Mouse (Mus musculus) thymus, postnatal 10 days (tissue): ENCODE data around the gene Abcd3.
"Not testable (repeated sequence)": the region's sequence is repeated elsewhere in the genome, so short reads cannot be mapped to it uniquely, and the experiment has no call there.

ENCODE experiments used
- DNase-seq, 2 experiments: peaks; one replicate each; pipeline ENCODE4 v3.0.0; 2021; ENCODE audit warnings: low spot score in 2 of 2

Abcd3 gene

DNA sequence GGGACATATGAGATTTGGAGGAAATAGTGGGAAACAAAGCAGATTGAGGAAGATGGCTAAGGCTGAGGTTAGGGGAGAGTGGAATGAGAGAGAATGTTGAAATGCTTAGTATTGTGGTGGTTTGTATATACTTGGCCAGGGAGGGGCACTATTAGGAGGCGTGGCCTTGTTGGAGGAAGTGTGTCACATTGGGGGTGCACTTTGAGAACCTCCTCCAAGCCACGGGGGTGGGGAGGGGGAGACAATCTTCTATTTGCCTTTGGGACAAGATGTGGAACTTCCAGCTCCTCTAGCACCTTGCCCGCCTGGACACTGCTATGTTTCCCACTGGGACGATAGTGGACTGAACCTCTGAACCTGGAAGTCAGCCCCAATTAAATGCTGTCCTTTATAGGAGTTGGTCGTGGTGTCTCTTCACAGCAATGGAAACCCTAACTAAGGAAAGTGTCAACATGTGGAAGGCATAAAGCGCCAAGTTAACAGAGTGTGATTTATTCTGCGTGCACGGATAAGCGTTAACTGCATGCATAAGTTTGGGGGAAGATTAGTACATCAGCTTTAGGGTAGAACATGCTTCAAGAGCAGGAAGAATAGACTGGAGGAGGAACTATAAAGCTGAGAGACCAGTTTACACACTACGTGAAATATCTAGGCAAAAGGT lies 3.8 kb upstream of the Abcd3 start:
- DNase-seq, result no peak

DNA sequence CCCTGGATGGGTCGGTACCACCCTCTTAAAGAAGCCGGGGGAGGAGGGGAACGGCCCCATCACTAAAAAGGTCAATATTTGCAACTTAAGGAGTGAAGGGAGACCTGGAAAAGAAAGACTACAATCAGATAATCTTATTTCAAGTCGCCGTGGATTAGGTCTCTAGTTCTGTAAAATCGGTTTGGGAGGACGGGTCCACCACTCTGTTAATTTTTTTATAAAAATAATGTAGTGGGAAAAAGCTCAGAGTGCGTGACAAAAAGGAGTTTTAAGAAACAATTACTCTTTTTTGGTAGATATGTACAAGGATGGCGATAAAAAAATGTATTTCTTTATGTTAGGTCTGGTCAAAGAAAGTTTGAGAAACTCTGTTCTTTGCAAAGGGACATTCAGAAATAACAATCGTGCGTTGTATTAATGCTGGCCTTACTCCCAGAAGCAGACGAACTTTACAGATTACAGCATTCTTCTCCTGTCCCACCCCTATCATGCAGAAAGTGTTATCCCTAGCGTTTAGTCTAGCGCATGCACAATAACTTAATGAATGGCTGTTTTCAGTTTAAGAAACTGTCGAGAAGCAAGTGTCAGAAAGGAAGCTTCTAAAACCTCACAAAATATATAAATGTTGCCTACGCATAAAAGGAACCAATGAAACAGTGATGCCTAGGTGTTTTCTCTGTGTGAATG lies 590 bp upstream of the Abcd3 start:
- DNase-seq, result no peak

DNA sequence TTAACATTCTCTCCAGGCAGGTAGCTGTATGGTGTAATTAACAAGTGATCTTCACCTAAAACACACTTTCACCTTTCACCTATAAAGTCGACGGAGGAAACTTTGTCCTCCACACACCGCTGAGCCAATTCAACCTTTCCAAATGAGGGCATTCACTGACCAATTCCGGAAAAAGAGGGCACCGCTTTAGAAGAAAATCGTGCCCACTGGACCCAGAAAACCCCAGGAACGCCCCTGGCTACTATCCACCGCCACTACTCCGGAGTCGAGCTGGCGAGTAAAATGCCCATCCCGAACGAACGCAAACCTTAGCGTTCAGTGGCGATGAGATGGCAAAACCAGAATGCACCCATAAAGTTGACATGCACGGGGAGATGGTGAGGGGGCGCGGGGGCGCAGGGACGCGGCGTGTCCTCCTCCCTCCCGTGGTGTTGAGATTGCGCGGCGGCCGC lies 663 bp downstream of the Abcd3 start:
- no peak for DNase-seq

DNA sequence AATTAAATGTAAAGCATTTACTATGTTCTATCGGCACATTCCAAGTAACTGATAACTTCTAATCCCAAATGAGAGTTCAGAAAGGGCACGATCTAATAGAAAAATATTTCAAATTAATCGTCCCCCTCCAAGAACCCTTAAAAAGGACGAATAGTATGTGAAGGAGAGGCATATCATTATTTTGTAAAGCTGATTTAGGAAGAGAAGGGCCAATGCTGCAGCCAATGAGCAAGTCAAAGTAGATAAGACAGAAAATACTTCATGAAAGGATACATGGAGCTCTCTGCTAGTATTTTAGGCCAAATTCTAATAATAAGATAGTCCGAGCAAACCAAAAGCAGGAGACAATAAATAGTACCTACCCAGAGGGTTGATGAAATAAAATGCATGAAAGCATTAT lies 1.3 kb downstream of the Abcd3 start:
- DNase-seq, result no peak

DNA sequence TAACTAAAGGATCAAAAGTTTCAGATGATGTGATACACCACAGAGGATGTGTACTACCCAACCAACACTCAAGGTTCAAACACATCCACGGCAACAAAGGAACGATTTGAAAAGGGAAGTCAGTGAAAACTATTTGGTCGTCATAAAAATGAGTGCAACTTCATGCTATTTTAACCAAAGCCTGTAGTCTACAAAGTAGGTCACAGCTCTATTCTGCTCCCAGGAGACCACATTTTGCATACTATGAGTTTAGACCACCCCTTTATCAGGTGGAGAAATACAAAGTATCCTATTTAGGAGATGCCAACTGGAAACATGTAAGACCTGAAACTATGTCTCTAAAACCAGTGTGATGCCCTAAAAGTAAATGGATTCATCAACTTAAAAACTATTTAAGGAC lies 6.9 kb downstream of the Abcd3 start:
- no peak for DNase-seq

DNA sequence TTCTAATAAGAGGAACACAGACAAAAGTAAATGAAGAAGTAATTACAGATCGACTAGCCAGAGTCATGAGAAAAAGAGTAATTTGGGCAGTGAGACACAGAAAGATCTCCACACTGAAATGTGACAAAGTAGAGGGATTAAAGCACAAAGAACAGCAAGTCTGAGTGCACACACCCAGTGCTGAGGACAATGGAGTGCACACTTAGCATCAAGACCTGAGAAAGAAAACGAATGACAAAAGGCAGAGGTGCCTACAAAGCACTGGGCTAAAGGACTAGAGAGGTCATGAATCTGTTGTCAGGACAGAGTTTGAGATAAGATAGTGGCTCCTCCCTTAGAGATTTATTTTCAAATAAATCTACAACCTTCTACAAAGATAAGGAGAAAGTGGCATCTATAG lies 20.9 kb downstream of the Abcd3 start:
- DNase-seq, result no peak

DNA sequence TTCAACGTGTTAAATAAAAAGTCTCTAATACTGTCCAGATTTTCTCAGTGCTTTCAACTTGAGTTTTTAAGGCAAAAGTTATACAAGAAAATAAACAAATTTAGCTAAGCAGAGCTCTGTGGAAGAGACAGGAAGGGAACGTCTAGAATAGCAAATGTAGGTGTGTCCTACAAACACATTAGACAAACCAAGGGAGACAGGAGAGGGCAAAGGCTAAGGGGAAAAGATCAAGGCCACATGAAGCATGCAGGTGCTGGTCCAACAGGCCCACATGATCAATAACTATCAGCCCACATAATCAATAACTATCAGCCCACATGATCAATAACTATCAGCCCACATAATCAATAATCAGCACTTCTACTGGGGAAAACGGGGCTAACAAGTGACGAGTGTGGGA lies 22.9 kb downstream of the Abcd3 start:
- DNase-seq, result no peak

DNA sequence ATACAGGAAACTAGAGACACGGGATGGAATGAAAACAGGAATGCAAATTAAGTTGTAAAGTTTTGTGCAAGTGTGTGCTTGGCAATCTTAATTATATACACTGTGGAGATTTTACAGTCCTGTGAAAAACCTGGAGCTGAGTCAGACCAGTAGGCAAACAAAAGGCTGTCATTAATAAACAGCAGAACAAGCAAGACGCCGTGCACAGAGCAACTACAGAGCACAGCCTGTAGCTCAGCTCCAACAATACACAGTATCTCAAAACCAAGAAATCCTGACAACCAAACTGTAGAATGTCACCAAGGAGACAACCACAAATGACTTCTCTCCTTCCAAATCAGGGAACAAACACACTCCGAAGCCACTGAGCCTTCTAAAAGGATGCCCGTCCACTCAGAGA lies 24.7 kb downstream of the Abcd3 start:
- DNase-seq, result no peak

DNA sequence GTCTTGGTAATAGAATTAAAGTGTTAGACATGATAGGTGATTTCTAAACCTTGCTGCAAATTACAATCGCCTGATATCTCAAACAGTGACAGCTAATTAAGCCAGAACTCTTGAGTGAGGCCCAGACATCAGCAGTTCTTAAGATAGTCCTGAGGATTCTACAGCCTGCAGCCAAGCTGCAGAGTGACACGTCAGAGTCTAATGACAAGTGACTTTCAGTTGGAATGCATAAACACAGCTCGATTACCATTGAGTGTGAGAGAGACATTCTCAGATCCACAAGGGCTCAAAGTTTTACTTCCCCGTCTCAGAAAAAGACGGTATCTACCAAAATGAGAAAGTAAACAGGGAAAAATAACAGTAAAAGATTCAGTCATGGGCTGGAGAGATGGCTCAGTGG lies 25.3 kb downstream of the Abcd3 start:
- DNase-seq, result no peak

DNA sequence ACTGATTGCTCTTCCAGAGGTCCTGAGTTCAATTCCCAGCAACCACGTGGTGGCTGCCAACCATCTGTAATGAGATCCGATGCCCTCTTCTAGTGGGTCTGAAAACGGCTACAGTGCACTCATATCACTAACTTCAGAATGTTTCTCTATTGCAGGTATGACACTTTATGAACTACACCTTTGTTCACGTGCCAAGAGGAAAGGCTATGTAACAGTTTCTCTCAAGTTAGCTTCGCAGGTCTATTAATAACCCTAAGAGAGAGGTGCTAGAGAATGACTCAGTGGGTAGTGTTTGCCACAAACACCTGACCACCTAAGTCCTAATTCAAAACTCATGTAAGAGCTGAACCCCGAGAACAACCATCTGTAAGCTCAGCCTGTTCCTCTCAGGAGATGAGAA lies 32.1 kb downstream of the Abcd3 start:
- no peak for DNase-seq

DNA sequence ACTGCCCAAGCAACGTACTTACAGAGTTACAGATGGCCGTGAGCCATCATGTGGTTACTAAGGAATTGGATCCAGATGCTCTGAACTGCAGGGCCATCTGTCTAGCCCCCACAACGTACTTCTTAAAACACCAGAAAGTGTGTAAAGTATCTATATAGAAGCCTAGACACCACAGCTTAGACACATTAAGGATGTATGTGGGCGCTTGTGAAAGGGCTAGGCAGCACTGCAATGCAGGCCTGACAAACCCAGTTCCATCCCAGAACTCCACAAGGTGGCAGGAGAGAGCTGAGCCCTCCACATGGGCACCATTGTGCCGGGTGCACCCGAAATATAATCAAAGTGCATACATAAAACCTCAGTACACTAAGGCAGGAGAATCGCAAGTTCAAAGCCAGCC lies 37.2 kb downstream of the Abcd3 start:
- DNase-seq, result peak; percentile 16 to 46

DNA sequence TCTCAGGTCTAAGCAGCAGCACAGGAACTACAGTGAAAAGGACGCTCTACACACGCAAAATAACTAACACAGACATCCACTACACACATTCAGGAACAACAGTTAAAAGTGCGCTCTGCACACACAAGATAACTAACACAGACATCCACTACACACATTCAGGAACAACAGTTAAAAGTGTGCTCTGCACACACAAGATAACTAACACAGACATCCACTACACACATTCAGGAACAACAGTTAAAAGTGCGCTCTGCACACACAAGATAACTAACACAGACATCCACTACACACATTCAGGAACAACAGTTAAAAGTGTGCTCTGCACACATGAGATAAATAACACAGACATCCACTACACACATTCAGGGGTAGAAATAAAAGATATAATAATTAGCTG lies 41.8 kb downstream of the Abcd3 start:
- DNase-seq, result not testable (repeated sequence)

DNA sequence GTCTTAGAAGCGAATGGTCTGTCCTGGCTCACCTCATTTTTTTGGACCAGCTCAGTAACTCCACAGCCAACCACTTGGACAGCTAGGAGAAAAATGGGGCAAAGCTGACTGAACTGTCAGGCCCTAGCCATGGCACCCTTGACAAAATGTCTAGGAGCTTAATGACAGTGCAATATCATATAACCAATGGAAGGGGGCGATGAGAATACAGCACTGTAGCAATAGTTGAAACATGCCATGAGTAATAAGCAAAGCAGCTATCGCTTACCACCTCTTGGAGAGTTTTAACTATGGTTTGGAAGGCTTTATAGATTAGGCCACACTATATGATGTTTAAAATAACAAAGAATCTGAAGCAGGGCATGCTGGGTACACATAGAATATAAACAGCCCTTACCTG lies 46.3 kb downstream of the Abcd3 start:
- DNase-seq, result no peak

DNA sequence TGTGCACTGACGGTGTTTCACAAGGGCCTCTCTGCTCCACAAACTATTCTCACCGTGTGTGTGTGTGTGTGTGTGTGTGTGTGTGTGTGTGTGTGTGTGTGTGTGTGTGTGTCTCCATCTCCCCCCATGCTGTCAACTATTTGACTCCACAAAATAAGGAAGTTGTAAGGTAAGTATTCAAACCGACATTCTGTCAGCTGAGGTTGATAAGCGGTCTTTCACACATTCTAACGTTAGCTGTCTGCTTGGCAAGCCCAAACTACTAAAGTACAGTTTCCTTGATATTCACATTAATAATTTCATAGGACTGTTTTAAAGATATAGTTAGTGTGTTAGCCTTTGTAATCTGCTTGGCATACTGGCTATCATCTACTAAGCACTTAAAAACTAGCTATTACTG lies 48.3 kb downstream of the Abcd3 start:
- no peak for DNase-seq

DNA sequence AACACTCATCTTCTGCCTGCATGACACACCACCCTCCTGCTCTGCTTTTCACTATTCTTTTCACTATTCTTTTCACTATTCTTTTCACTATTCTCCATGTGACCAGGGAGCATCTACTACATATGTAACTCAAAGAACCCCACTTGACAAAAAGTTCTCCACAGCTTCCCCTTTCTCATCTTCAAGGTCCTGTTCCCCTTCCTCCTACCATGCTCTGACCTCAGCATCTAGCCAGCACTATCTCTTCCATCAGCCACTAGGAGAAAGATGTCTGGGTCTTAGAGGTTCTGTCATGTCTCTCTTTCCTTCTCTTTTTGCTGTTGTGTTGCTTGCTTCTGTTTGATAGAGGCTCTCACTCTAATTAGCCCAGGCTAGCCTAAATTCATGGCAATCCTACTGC lies 49.1 kb downstream of the Abcd3 start:
- DNase-seq, result no peak

DNA sequence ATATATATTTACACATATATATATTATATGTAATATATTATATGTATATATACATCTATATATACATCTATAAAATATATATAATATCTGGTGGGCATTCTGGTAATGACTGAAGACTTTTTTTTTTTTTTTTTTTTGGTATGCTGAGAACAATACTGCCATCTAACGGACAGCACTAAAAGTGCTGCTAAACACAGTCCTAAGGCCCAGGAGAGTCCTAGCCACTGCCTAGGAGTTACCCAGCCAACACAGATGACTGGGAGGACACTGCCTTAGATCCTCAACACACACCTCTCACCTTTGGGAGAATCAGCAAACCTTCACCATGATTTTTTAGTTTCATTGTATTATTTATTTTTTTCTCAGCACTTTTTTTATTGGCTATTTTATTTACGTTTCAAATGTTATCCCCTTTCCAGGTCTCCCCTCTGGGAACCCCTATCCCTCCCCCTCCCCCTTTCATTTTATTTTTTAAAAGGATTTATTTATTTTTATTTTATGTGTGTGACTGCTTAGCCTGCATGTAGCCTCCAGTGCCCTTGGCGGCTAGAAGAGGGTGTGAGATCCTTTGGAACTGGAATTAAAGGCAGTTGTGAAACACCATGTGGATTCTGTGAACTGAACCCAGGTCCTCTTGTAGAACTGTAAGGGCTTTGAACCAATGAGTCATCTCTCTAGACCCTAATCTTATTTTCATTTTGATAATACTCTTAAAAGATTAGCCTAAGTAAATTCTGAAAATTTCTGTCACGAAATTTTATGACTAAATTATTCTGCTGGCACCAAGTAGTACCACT lies 52.8 kb downstream of the Abcd3 start:
- no peak for DNase-seq

DNA sequence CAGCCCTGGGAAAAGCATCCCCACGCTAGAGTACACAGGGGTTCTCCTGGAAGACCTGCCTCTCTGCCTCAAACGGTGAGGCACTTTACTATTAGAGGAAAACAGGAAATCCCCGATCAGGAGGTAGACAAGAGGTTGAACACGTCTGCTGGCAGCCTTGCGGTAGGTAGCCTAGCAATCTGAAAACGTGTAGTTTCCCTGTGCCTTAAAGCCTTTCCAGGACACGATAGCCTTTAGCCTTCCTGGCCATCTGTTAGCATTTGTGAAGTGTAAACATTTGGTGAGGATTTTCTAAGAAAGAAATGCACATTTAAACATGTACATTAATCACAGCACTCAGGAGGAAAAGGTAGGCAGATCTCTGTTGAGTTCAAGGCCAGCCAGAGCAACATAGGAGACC lies 56.7 kb downstream of the Abcd3 start:
- DNase-seq, result no peak

DNA sequence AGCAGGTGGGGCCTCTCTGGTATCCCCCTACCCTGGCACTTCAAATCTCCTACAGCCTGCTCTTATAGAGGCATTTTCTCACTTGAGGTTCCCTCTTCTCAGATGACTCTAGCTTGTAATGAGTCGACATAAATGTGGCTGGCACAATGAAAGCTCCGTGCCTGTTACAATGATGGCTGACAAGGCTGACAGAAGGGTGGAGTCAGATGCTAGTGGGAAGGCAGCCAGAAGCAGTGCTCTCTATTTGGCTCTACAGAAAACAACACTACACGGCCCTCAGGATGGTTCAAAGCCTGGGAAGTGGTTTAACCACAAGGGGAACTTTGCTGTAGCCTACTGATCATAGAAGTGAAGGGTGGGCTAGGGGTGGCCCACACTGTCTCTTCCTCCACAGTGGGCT lies 60.0 kb downstream of the Abcd3 start:
- no peak for DNase-seq

DNA sequence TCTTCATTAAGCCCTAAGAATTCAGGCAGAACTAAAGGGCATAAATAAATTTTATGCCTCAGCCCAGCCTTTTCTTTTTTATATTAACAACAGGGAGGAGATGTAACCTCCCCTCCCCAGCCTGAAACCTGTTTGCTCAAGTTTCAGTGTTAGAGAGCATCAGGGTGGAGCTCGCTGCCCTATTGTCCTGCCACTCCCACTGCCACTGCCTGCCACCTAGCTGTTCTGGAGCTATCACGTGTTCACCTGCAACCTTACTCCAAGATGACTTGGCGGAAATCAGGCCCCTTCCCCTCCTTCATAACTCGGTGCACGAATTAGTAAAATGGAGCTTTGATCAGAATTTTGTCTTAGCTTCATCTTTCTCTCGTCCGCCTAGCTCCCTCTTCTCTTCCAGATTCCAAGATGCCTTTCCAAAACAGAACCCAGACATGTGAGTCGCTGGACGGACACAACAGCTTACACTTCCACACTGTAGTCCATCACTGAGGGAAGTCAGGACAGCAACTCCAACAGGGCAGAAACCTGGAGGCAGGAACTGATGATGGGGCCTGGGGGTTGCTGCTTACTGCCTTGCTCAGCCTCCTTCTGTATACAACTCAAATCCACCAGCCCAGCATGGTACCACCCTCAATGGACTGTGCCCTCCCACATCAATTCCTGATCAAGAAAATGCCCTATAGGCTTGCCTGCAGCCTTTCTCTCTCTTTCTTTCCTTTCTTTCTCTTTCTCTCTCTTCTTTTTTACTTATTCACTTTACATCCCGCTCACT lies 60.6 kb downstream of the Abcd3 start:
- not testable (repeated sequence) for DNase-seq

DNA sequence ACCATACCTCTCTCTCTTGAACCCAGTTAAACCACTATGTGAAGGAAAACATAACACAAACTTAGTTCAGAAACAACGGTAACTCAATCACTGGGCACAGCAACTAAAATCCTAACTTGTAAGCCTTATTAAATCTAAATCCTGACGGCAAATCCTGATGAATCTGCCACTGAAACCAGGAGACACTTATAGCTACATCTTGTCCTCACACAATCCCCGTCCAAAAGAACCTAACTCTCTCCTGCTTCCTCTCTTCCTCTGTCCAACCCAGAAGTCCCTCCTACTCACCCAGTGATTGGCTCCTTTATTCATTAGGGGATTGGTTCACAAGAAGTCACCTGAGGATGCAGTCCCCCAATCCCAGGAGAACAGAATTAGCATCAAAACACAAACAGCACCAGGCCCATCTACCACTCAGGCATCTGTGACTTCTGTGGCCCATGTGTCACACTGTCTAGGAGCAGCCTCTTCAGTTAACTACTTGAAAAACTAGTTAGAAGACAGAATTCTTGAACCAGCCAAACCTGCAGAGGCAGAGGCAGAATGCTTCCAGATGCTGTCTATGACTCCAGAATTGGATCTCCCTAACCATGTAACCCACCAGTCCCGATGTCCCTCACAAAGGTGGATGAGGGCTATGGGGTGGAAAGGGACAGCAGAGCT lies 73.8 kb downstream of the Abcd3 start:
- DNase-seq, result not testable (repeated sequence)

DNA sequence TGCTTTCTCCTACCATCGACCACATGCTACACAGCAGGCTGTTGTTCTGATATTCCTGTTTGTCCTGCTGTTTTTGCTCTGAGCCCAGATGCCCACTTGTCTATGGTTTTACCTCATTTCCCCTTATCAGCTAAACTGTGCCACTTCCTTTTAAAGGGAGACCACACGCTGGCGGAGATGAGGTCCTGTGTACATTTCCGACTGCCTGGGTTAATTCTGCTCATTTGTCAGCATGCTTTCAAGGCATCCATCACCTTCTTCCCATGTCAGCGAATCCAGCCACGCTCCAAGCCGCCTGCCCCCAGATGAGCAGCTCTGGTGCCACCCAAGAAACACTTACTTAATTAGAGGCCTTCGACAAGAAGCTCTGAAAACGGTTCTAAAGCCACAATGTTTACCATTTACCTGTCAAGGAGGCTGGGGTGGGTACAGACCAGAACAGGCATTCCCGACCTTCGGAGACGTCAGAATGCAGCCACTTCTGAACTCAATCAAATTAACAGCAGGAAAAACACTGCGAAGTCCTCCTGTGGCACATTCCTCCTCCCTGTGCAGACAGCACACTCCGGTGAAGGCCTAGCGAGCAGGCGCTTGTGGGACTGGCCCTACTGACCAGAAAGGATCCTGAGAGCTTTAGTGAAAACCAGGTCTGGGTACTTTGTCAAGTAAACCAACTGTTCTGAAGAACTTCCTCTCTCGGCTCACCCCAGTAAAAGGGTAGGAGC lies 75.5 kb downstream of the Abcd3 start:
- no peak for DNase-seq
